Mouse (Mus musculus) lung, adult 2 months (tissue): ENCODE results near the gene Ntmt1.

ENCODE experiments used
- CTCF ChIP-seq: fragments of 200-500 bp; IDR thresholded peaks from 2 replicates; pipeline ENCODE4 v1.5.1; 2011; ENCODE audit warnings: mild to moderate bottlenecking, low read length, control low read depth; ENCODE audit not compliant: insufficient read depth
- POLR2A ChIP-seq: fragments of 200-500 bp; IDR thresholded peaks from 2 replicates; pipeline ENCODE4 v1.6.1; 2011; ENCODE audit warnings: low read depth, mild to moderate bottlenecking, control low read depth, low read length, borderline replicate concordance; ENCODE audit errors: extremely low read depth

DNA sequence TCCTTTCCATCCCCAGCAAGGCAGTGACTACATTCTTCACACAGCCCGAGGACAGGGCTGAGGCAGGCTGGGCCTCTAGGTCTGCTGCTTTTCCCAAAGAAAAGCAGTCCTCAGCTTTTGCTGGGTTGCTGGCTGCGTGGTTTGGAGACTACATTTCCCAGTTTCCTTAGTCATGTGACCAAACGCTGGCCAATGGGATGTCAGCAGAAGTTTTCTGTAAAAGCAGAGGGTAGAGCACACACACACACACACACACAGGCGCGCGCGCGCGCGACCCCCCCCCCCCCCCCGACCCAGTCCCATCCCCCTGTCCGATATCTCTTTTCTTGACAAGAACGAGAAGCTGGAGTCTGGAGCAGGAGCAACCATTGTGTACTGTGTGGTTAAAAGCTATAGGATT lies 24.3 kb upstream of the Ntmt1 start:
- TF ChIP-seq POLR2A, result no peak
- TF ChIP-seq CTCF, result no peak
